Mouse (Mus musculus): ENCODE data around the gene Dag1. TPM values are rescaled to one million over a fixed set of nuclear protein-coding genes. Genes with fewer than 3 reads are reported as not detected.

The Dag1 gene
- polyA plus RNA-seq, 1 experiment = 33.5 TPM

DNA sequence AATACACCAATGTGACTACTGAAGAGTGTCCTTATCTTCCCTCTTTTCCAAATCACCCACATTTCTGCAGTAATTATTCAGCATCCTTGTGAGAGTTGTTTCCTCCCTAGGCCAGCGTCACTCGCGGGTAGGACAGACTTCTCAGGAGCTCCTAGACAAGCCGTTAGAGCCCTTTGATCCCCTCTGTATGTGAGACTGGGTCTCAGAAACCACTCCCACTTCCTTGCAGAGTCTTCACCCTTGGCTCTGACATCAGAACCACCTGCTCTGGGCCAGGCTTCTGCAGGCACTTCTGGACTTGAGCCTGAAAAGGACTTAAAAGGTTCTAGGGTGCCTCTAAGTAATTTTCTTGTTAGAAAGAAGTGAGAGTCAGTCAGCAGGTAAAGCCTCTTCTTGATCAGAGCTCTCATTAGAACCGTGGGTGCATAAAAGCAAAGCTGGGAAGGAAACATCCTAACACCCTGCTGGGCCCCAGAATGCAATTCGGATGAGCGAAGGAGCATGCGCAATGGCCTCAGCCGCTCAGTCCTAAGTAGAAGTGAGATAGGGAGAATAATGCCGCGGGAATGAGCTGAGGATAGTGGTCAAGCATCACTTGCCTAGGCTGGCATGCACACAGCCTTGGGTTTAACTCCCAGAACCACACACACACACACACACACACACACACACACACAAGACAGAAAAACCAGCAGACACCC lies 80.8 kb downstream of the Dag1 start:
- no peak overlapping the region for H3K27ac ChIP-seq (ENCODE audit: insufficient read depth, low read length)
- TF ChIP-seq CTCF (IDR thresholded peaks at IDR 0.05; ENCODE audit: extremely low read depth, insufficient read depth, low read length) = no peak
- TF ChIP-seq POLR2A (IDR thresholded peaks at IDR 0.05; ENCODE audit: extremely low read depth, insufficient read depth, low read length) = no peak
- peaks cover 22% of the 10 kb centered on the region for H3K4me1 ChIP-seq (ENCODE audit: control insufficient read depth, insufficient read depth, low read length)
- H3K4me3 ChIP-seq (ENCODE audit: insufficient read depth, low read length) = no peak overlapping the region

DNA sequence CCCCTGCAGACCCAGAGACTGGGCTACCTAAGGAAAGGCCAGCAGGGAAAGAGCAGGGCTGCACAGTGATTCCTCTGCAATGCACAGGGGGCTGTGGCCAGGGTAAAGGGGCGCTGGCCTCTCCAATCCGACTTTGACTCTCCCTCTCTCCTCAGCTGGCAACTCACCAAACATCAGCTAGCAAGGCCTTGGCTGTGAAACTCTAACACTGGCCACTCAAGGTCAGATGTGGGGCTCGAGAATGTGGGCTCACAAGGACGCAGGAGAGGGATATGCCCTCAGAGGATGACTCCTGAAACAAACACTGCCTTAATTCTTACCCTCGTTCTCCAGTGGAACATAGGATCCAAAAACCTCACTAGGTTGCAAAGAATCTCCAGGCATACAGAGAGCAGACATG lies 85.4 kb downstream of the Dag1 start:
- Histone ChIP-seq H3K4me3 (ENCODE audit: insufficient read depth, low read length) (no peak overlapping the region), H3K4me1 (ENCODE audit: control insufficient read depth, insufficient read depth, low read length) (peaks cover 26% of the 10 kb centered on the region), H3K27ac (ENCODE audit: insufficient read depth, low read length) (peak overlapping the region; percentile 25; the same call in 1 of the 2 replicates)
- TF ChIP-seq CTCF (IDR thresholded peaks at IDR 0.05; ENCODE audit: extremely low read depth, insufficient read depth, low read length) = no peak
- TF ChIP-seq POLR2A (IDR thresholded peaks at IDR 0.05; ENCODE audit: extremely low read depth, insufficient read depth, low read length) = no peak

DNA sequence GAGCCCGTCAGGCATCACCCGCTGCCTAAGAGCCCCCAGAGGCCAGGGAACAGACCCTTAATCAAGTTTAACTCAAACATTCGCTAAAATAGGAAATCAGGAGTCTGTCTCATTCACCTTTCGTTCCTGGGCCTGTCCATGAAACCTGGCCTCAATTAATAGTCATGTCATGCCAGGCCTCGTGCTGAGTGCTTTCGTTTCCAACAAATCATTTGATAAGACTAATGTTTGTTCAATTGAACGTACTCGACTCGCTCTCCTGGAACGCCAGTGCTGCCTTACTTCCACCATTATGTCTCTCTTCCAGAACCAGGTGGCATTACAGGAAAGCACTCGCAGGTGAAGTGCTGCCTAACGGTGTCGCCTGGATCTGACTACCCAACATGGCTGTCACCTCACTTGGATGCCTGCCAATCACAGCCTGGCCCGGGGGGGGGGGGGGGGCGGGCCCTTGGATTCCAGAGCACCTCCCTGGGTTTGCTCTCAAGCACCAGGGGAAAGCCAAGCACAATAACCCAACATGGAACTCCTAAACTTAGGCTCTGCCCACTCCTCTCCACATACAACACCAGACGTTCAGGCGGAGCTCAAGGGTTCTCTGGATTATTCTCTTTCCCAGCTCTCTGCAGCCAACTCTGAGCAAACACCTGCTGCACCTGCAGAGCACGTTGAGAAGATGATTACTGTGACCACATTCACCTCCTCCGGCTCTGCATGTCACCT lies 88.5 kb downstream of the Dag1 start:
- TF ChIP-seq CTCF (IDR thresholded peaks at IDR 0.05; ENCODE audit: extremely low read depth, insufficient read depth, low read length) = no peak
- TF ChIP-seq POLR2A (IDR thresholded peaks at IDR 0.05; ENCODE audit: extremely low read depth, insufficient read depth, low read length) = no peak
- no peak overlapping the region for H3K4me3 ChIP-seq (ENCODE audit: insufficient read depth, low read length)
- peaks cover 24% of the 10 kb centered on the region for H3K4me1 ChIP-seq (ENCODE audit: control insufficient read depth, insufficient read depth, low read length)
- H3K27ac ChIP-seq (ENCODE audit: insufficient read depth, low read length) = no peak overlapping the region

DNA sequence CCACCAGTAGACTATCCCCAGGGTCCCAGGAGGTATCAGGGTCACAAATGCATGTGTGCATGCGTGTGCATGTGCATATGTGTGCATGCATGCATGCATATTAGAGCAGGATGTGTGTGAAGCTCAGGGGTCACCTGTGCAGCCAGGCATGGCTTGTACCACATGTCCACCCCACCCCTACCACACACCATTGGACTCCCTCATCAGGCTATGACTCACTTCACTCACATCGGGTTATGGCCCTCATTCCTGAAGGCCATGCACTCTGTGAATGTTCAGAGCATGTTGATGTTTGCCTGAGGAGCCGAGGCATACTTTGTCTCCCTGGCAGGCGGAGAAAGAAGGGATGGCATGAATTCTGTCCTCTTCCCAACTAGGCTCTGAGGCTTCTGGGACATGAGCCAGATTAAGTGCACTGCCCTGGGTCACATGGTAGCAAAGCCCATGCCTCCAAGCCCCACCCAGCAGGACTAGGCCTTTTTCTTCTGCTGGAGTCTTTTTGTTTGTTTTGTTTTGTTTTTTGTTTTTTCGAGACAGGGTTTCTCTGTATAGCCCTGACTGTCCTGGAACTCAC lies 90.9 kb downstream of the Dag1 start:
- Histone ChIP-seq H3K27ac (ENCODE audit: insufficient read depth, low read length) (no peak overlapping the region), H3K4me3 (ENCODE audit: insufficient read depth, low read length) (no peak overlapping the region), H3K4me1 (ENCODE audit: control insufficient read depth, insufficient read depth, low read length) (peaks cover 20% of the 10 kb centered on the region)
- TF ChIP-seq CTCF (IDR thresholded peaks at IDR 0.05; ENCODE audit: extremely low read depth, insufficient read depth, low read length) = no peak
- TF ChIP-seq POLR2A (IDR thresholded peaks at IDR 0.05; ENCODE audit: extremely low read depth, insufficient read depth, low read length) = no peak

DNA sequence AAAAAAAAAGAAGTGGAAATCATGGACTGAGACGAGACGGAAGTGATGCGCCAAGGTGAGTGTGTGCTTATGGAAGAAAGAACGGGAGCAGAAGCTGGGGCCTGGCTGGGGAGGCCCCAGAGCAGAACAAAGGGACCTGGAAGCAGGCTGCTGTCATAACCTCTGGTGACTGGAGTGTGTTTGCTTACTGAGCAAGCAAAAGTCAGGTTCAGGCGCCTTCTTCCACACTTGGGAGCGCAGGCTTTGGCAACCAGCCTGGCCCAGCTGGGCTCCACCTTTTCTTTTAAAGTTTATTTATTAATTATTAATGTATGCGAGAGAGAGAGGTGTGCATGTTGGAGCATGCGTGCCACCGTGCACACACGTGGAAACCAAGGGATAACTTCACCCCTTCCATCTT lies 94.0 kb downstream of the Dag1 start:
- TF ChIP-seq POLR2A (IDR thresholded peaks at IDR 0.05; ENCODE audit: extremely low read depth, insufficient read depth, low read length) (no peak), CTCF (IDR thresholded peaks at IDR 0.05; ENCODE audit: extremely low read depth, insufficient read depth, low read length) (no peak)
- Histone ChIP-seq H3K27ac (ENCODE audit: insufficient read depth, low read length) (no peak overlapping the region), H3K4me1 (ENCODE audit: control insufficient read depth, insufficient read depth, low read length) (peaks cover 13% of the 10 kb centered on the region), H3K4me3 (ENCODE audit: insufficient read depth, low read length) (no peak overlapping the region)

DNA sequence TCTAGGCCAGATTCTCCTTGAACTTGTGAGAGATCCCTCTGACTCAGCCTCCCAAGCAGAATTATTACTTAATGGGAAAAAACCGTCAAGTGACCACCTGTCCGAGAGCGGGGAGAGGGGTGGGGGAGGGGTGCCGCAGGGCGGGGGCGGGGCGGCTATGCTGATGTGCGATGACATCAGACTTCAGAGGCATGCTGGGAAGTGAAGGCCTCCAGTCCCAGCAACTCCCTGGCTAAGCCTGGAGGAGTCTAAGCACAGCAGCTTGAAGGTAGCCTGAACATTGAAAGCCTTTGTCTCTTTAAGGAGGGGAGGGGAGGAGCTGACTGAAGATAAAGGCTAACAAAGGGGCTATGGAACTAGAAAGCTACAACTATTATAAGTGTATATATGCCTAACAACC lies 98.6 kb downstream of the Dag1 start:
- H3K4me3 ChIP-seq (ENCODE audit: insufficient read depth, low read length) = no peak overlapping the region
- H3K27ac ChIP-seq (ENCODE audit: insufficient read depth, low read length) = no peak overlapping the region
- 0 out of 2 replicates have a peak, but pooled peaks cover 2% of the 10 kb centered on the region for H3K4me1 ChIP-seq (ENCODE audit: control insufficient read depth, insufficient read depth, low read length)
- TF ChIP-seq POLR2A (IDR thresholded peaks at IDR 0.05; ENCODE audit: extremely low read depth, insufficient read depth, low read length) = no peak
- TF ChIP-seq CTCF (IDR thresholded peaks at IDR 0.05; ENCODE audit: extremely low read depth, insufficient read depth, low read length) = no peak

DNA sequence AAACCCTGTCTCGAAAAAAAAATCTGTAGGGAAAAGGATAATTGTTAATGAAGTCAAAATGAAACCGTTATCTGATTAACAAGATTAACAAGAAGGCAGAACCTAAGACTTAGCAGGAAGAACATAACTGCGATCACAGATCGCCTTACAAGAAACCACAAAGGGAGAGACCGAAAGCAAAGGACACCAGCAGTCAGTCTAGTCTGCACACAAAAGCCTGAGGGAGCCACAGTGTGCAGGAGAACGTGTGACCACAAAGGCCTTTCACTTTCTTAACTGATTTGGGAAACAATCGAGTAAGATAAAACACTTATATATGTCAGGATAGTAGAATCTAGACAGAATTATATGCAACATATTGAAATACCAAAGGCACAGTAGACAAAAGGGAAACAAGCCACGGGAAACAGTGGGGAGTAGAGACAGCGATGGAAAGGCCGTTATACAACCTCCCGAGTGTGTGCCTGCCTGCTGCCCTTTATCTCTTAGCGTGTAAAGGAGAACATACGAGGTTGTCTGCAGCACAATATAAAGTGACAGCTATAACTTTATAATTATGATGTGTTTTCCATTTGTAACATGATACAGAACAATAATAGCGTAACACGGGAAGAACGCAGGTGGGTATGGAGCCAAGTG lies 100.0 kb downstream of the Dag1 start:
- Histone ChIP-seq H3K27ac (ENCODE audit: insufficient read depth, low read length) (no peak overlapping the region), H3K4me1 (ENCODE audit: control insufficient read depth, insufficient read depth, low read length) (peaks cover 4% of the 10 kb centered on the region), H3K4me3 (ENCODE audit: insufficient read depth, low read length) (no peak overlapping the region)
- TF ChIP-seq CTCF (IDR thresholded peaks at IDR 0.05; ENCODE audit: extremely low read depth, insufficient read depth, low read length) (no peak), POLR2A (IDR thresholded peaks at IDR 0.05; ENCODE audit: extremely low read depth, insufficient read depth, low read length) (no peak)

DNA sequence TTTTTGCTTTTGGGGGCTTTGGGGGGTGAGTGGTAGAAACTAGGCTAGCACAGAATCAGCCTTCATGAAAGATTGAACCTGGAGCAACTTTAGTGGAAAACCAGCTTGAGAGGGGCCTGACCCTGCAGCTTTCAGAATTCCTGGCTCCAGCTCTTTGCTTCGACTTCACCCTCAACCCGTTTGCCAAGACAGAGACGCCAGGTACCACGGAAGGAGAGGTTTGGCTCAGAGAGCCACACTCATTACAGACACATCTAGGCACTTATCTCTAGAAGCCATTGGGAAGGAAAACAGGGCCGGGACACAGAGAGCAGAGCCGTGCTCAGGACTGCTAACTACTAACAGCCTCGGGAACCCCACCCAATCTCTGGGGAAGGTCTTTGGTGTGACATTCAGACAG lies 105.9 kb downstream of the Dag1 start:
- Histone ChIP-seq H3K4me1 (ENCODE audit: control insufficient read depth, insufficient read depth, low read length) (peaks cover 26% of the 10 kb centered on the region), H3K27ac (ENCODE audit: insufficient read depth, low read length) (peak overlapping the region; percentile 88), H3K4me3 (ENCODE audit: insufficient read depth, low read length) (no peak overlapping the region)
- TF ChIP-seq CTCF (IDR thresholded peaks at IDR 0.05; ENCODE audit: extremely low read depth, insufficient read depth, low read length) (no peak), POLR2A (IDR thresholded peaks at IDR 0.05; ENCODE audit: extremely low read depth, insufficient read depth, low read length) (no peak)

DNA sequence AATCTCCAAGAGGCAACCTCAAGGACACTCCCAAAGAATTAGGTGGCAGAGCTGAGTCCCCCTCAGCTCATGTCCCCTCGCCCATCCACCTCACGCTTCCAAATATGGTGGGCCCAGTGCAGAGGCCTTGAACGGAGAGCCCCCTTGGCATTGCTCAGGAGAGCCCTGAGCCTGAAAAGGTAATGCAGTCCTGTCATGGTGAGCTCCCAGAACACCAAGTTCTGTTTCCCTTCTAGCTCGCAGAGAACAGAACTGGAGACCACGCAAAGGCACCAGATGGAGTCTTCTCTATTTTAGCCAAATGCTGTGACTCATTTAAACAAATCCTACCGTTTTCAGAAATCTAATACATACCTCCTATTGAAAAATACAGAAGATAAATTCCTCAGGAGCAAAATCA lies 106.3 kb downstream of the Dag1 start:
- no peak overlapping the region for H3K4me3 ChIP-seq (ENCODE audit: insufficient read depth, low read length)
- H3K27ac ChIP-seq (ENCODE audit: insufficient read depth, low read length) = peak overlapping the region; percentile 98
- TF ChIP-seq CTCF (IDR thresholded peaks at IDR 0.05; ENCODE audit: extremely low read depth, insufficient read depth, low read length) (no peak), POLR2A (IDR thresholded peaks at IDR 0.05; ENCODE audit: extremely low read depth, insufficient read depth, low read length) (no peak)
- peaks cover 26% of the 10 kb centered on the region for H3K4me1 ChIP-seq (ENCODE audit: control insufficient read depth, insufficient read depth, low read length)
